Mouse (Mus musculus): ENCODE data around the gene Krt16. TPM values are rescaled to one million over a fixed set of nuclear protein-coding genes. Genes with fewer than 3 reads are reported as not detected.
"Not testable (repeated sequence)": the region's sequence is repeated elsewhere in the genome, so short reads cannot be mapped to it uniquely, and the experiment has no call there.

Krt16 gene
- polyA plus RNA-seq, 1 experiment from 2014 or later: not detected

- DNase-seq (ENCODE audit: low spot score): no peak
- 42% methylated on average over 5 of the region's 5 CpGs for WGBS
- no peak overlapping the region for H3K4me3 ChIP-seq
- no peaks in the 10 kb centered on the region for H3K4me1 ChIP-seq
- H3K27me3 ChIP-seq (replicated peaks; ENCODE audit: low read depth, poor library complexity, severe bottlenecking): 0 out of 2 replicates have a peak, but pooled peaks cover 3% of the 10 kb centered on the region
- H3K27ac ChIP-seq (replicated peaks): no peak overlapping the region
- no peaks in the 10 kb centered on the region for H3K9me3 ChIP-seq
- H3K36me3 ChIP-seq (replicated peaks): no peaks in the 10 kb centered on the region
Observed at GRCm38 (mm10) chr11:100275466-100275865, 26.8 kb upstream of the Krt16 start.

DNA sequence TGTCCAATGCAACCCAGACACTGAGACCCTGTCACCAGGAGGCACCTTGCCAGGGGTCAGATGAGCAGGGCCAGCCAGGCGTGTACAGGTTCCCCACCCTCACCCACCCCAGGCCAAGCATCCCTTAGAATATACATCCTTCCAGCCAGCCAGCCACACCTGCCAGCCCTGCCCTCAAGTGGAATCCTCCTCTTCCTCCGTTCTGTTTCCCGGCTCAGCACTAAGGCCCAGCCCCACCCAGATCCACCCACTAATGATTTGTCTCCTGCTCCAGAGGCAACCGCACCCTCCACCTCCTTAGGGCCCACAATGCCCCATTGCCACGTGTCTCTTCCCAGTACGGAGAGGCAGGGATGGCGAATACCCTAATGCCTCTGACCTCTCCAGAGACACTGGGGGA lies 26.0 kb upstream of the Krt16 start:
- no peak overlapping the region for H3K27ac ChIP-seq (replicated peaks)
- DNase-seq (ENCODE audit: low spot score): no peak
- 70% methylated on average over 7 of the region's 7 CpGs for WGBS

GRCm38 (mm10) chr11:100271878-100272277 lies 23.2 kb upstream of the Krt16 start:
- 79% methylated on average over 1 of the region's 1 CpGs for WGBS
- H3K4me3 ChIP-seq: no peak overlapping the region

More for the DNA sequence above, 26.0 kb upstream of the Krt16 start:
- Histone ChIP-seq H3K4me3 (no peak overlapping the region), H3K4me1 (no peaks in the 10 kb centered on the region; the same call in 1 of the 2 replicates), H3K36me3 (replicated peaks) (no peaks in the 10 kb centered on the region), H3K27me3 (replicated peaks; ENCODE audit: low read depth, poor library complexity, severe bottlenecking) (0 out of 2 replicates have a peak, but pooled peaks cover 3% of the 10 kb centered on the region), H3K9me3 (no peaks in the 10 kb centered on the region)

GRCm38 (mm10) chr11:100269821-100270332 lies 21.2 kb upstream of the Krt16 start, which contains the start of gene Krt42:
Gene Krt42, minus strand, starts transcription at chr11:100269871.
- Histone ChIP-seq H3K4me3 (no peak within 1 kb of the TSS), H3K27ac (replicated peaks) (no peak within 1 kb of the TSS), H3K36me3 (replicated peaks) (no peaks in the 10 kb centered on the region), H3K4me1 (peaks cover 4% of the 10 kb centered on the region), H3K27me3 (replicated peaks; ENCODE audit: low read depth, poor library complexity, severe bottlenecking) (peaks cover 3% of the 10 kb centered on the region; the same call in 1 of the 2 replicates), H3K9me3 (no peaks in the 10 kb centered on the region)
- DNase-seq (ENCODE audit: low spot score): no peak
- 81% methylated on average over 7 of the region's 7 CpGs for WGBS

More at GRCm38 (mm10) chr11:100271878-100272277, 23.2 kb upstream of the Krt16 start:
- Histone ChIP-seq H3K27ac (replicated peaks) (no peak overlapping the region), H3K27me3 (replicated peaks; ENCODE audit: low read depth, poor library complexity, severe bottlenecking) (peaks cover 3% of the 10 kb centered on the region; the same call in 1 of the 2 replicates), H3K36me3 (replicated peaks) (no peaks in the 10 kb centered on the region), H3K4me1 (no peaks in the 10 kb centered on the region; the same call in 1 of the 2 replicates), H3K9me3 (no peaks in the 10 kb centered on the region)
- DNase-seq (ENCODE audit: low spot score): no peak

DNA sequence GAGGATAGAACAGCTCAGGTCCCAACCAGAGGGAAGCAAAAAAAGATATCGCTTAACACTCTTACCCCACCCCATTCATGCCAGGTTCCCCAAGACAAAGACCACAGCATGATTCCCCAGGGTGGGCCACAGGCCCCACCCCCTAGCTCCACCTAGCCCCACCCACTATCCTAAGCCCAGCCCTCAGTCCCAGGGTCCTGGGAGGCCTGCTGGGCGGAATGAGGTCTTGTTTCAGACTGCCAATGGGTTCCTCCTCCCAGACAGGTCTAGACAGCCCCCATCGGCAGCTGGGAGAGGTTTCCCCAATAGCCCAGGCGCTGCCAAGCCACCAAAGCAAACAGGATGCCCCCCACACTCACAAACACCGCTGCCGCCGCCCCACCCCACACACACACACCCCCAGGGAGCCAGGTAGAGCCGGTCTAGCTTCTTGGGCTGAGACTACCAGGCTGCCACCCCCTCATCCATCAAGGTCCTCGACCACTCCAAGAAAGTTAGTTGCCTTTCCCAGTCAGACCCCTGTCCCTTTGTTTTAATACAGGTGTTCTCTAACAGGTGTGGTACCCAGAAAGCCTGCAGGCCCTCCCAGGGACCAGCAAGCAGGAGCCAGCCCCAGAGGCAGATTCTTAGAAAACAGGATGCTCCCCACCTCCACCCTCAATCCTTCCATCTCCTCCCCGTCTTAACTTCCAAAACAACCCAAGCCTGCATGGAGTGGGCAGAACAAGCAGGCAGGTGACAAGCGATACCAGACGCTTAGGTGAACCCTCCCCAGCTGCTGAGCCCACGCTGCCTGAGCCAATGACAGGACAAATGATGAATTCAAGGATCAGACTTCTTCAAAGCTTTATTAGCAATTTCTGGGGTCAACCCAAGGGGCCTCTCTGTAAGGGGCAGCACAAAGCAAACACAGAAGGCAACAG lies 13.6 kb upstream of the Krt16 start:
- H3K36me3 ChIP-seq (replicated peaks): no peaks in the 10 kb centered on the region
- H3K4me1 ChIP-seq: peaks cover 22% of the 10 kb centered on the region
- H3K27me3 ChIP-seq (replicated peaks; ENCODE audit: low read depth, poor library complexity, severe bottlenecking): 0 out of 2 replicates have a peak, but pooled peaks cover 4% of the 10 kb centered on the region
- peak; percentile 55 for DNase-seq (ENCODE audit: low spot score)
- H3K9me3 ChIP-seq: no peaks in the 10 kb centered on the region
- 19% methylated on average over 13 of the region's 13 CpGs for WGBS
- H3K4me3 ChIP-seq: no peak overlapping the region
- no peak overlapping the region; the same call in 1 of the 2 replicates for H3K27ac ChIP-seq (replicated peaks)

GRCm38 (mm10) chr11:100261235-100261605 lies 12.5 kb upstream of the Krt16 start:
- no peaks in the 10 kb centered on the region for H3K36me3 ChIP-seq (replicated peaks)
- no peaks in the 10 kb centered on the region for H3K9me3 ChIP-seq
- WGBS: 79% methylated on average over 9 of the region's 9 CpGs
- H3K27ac ChIP-seq (replicated peaks): no peak overlapping the region
- no peak for DNase-seq (ENCODE audit: low spot score)
- no peak overlapping the region for H3K4me3 ChIP-seq
- 0 out of 2 replicates have a peak, but pooled peaks cover 4% of the 10 kb centered on the region for H3K27me3 ChIP-seq (replicated peaks; ENCODE audit: low read depth, poor library complexity, severe bottlenecking)
- H3K4me1 ChIP-seq: peaks cover 18% of the 10 kb centered on the region

DNA sequence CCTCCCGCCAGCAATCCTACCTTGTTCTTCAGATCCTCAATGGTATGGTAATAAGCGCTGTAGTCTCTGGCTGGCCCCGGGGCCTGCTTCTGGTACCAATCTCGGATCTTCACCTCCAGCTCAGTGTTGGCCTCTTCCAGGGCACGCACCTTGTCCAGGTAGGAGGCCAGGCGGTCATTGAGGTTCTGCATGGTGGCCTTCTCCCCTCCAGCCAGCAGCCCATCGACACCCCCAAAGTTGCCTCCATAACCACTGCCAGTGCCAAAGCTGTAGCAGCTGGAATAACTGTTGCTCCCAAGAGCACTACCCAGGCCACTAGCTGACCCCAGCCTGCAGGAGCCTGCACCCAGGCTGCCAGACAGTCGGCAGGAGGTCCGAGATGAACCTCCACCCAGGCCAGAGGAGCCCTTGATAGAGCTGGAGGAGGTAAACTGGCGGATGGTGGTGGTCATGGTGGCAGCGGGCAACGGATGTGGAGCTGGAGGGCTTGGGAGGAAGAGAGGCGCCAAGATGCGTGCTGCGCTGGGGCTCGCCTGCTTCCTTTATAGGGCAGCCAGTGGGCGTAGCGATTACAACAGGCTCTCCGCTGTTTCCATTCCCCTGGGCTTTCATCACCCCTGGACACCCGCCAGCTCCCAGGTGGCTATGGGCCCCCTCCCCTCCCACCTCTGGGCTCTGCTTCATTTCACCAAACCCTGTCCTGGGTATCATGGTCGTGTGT lies 12.0 kb upstream of the Krt16 start, which contains the start of gene Krt17:
Gene Krt17 (minus strand): TSS at position 516 of the 721 bp plus-strand sequence.
- H3K36me3 ChIP-seq (replicated peaks): no peaks in the 10 kb centered on the region
- H3K4me3 ChIP-seq: no peak within 1 kb of the TSS
- H3K27me3 ChIP-seq (replicated peaks; ENCODE audit: low read depth, poor library complexity, severe bottlenecking): 0 out of 2 replicates have a peak, but pooled peaks cover 4% of the 10 kb centered on the region
- no peak within 1 kb of the TSS for H3K27ac ChIP-seq (replicated peaks)
- no peak for DNase-seq (ENCODE audit: low spot score)
- H3K4me1 ChIP-seq: peaks cover 18% of the 10 kb centered on the region
- no peaks in the 10 kb centered on the region for H3K9me3 ChIP-seq
- WGBS: 83% methylated on average over 21 of the region's 21 CpGs

DNA sequence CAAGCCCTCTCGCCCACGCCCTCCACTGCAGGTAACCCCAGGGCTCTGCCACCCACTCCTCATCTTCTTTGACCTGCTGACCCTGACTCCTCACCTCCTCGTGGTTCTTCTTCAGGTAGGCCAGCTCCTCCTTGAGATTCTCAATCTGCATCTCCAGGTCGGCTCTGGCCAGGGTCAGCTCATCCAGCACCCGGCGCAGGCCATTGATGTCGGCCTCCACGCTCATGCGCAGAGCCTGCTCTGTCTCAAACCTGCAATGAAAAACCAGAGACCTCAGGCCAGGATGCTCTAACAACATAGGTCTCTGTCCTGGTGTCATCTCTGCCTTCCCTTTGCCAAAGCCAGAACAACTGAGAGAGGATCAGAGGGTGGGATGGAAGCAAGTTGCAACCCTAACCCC lies 10.4 kb upstream of the Krt16 start:
- Histone ChIP-seq H3K4me3 (no peak overlapping the region), H3K9me3 (no peaks in the 10 kb centered on the region), H3K36me3 (replicated peaks) (no peaks in the 10 kb centered on the region), H3K27ac (replicated peaks) (no peak overlapping the region), H3K27me3 (replicated peaks; ENCODE audit: low read depth, poor library complexity, severe bottlenecking) (0 out of 2 replicates have a peak, but pooled peaks cover 4% of the 10 kb centered on the region), H3K4me1 (peaks cover 18% of the 10 kb centered on the region)
- DNase-seq (ENCODE audit: low spot score): no peak
- 95% methylated on average over 9 of the region's 9 CpGs for WGBS

- no peak for DNase-seq (ENCODE audit: low spot score)
- no peaks in the 10 kb centered on the region for H3K36me3 ChIP-seq (replicated peaks)
- H3K9me3 ChIP-seq: no peaks in the 10 kb centered on the region
- no peak overlapping the region for H3K27ac ChIP-seq (replicated peaks)
- H3K4me3 ChIP-seq: no peak overlapping the region
- WGBS: 89% methylated on average over 1 of the region's 1 CpGs
- H3K4me1 ChIP-seq: peaks cover 14% of the 10 kb centered on the region
- H3K27me3 ChIP-seq (replicated peaks; ENCODE audit: low read depth, poor library complexity, severe bottlenecking): 0 out of 2 replicates have a peak, but pooled peaks cover 4% of the 10 kb centered on the region
Observed at GRCm38 (mm10) chr11:100257967-100258366, 9.3 kb upstream of the Krt16 start.

- Histone ChIP-seq H3K4me3 (no peak overlapping the region), H3K27ac (replicated peaks) (no peak overlapping the region), H3K9me3 (no peaks in the 10 kb centered on the region), H3K4me1 (no peaks in the 10 kb centered on the region), H3K27me3 (replicated peaks; ENCODE audit: low read depth, poor library complexity, severe bottlenecking) (no peaks in the 10 kb centered on the region), H3K36me3 (replicated peaks) (no peaks in the 10 kb centered on the region)
- DNase-seq (ENCODE audit: low spot score): no peak
- WGBS: 95% methylated on average over 6 of the region's 6 CpGs
Observed at GRCm38 (mm10) chr11:100255514-100255913, 6.8 kb upstream of the Krt16 start.

GRCm38 (mm10) chr11:100254360-100255090 lies 5.8 kb upstream of the Krt16 start:
- Histone ChIP-seq H3K27me3 (replicated peaks; ENCODE audit: low read depth, poor library complexity, severe bottlenecking) (no peaks in the 10 kb centered on the region), H3K9me3 (no peaks in the 10 kb centered on the region), H3K27ac (replicated peaks) (no peak overlapping the region), H3K4me1 (no peaks in the 10 kb centered on the region), H3K4me3 (no peak overlapping the region), H3K36me3 (replicated peaks) (no peaks in the 10 kb centered on the region)
- no peak for DNase-seq (ENCODE audit: low spot score)
- WGBS: 77% methylated on average over 5 of the region's 5 CpGs

- not testable (repeated sequence) for H3K4me1 ChIP-seq; H3K9me3 ChIP-seq; DNase-seq (ENCODE audit: low spot score); H3K27ac ChIP-seq (replicated peaks); H3K27me3 ChIP-seq (replicated peaks; ENCODE audit: low read depth, poor library complexity, severe bottlenecking); H3K4me3 ChIP-seq; H3K36me3 ChIP-seq (replicated peaks)
- WGBS: 70% methylated on average over 7 of the region's 7 CpGs
Observed at GRCm38 (mm10) chr11:100246471-100246870, 2.2 kb downstream of the Krt16 start.

Measured in embryonic facial prominence, embryonic 10.5 days (tissue).